Mouse (Mus musculus): ENCODE data around the gene Akr1d1. TPM values are rescaled to one million over a fixed set of nuclear protein-coding genes. Genes with fewer than 3 reads are reported as not detected.

The Akr1d1 gene
- total RNA-seq, 2 experiments from 2014 or later: not detected

GRCm38 (mm10) chr6:37612603-37613284, 82.8 kb downstream of the Akr1d1 start:
- no peak for DNase-seq (ENCODE audit: extremely low spot score in 1 of 2, low spot score in 1 of 2)

GRCm38 (mm10) chr6:37615490-37615889, 85.5 kb downstream of the Akr1d1 start:
- no peak for DNase-seq (ENCODE audit: extremely low spot score in 1 of 2, low spot score in 1 of 2)

- no peak for DNase-seq (ENCODE audit: extremely low spot score in 1 of 2, low spot score in 1 of 2)
Measured at GRCm38 (mm10) chr6:37616136-37616535, 86.2 kb downstream of the Akr1d1 start.

GRCm38 (mm10) chr6:37617431-37618011, 87.5 kb downstream of the Akr1d1 start:
- DNase-seq (ENCODE audit: extremely low spot score in 1 of 2, low spot score in 1 of 2): no peak

Other genes starting within 250 kb of the Akr1d1 start
- gene Dgki, start 230.0 kb upstream of the Akr1d1 start, total RNA-seq (2021): 10 to 100 TPM; 71.2 to 81.8 TPM
- gene Creb3l2, start 88.0 kb upstream of the Akr1d1 start, total RNA-seq (2021): 10 to 100 TPM in 1 of 2 experiments, 1 to 10 TPM in 1; 8.8 to 10.3 TPM